Mouse (Mus musculus): ENCODE data around the gene Efna1. TPM values are rescaled to one million over a fixed set of nuclear protein-coding genes. Genes with fewer than 3 reads are reported as not detected.

Gene Efna1
- polyA plus RNA-seq, 2 experiments, result 42.2 to 52.2 TPM

GRCm38 (mm10) chr3:89262417-89262816 lies 18.5 kb downstream of the Efna1 start:
- Histone ChIP-seq H3K4me3 (replicated peaks; ENCODE audit: low read length) (no peak overlapping the region), H3K36me3 (ENCODE audit: control insufficient read depth, insufficient read depth, low read length) (no peaks in the 10 kb centered on the region), H3K27ac (replicated peaks; ENCODE audit: low read depth, low read length) (no peak overlapping the region), H3K4me2 (replicated peaks; ENCODE audit: low read depth, low read length, severe bottlenecking) (no peak overlapping the region), H3K9ac (ENCODE audit: low read depth, low read length, severe bottlenecking) (no peak overlapping the region), H3K27me3 (ENCODE audit: control insufficient read depth, insufficient read depth, low read length) (no peaks in the 10 kb centered on the region), H3K9me3 (ENCODE audit: control insufficient read depth, low read length) (no peaks in the 10 kb centered on the region), H3K4me1 (ENCODE audit: control insufficient read depth, insufficient read depth, low read length) (peaks cover 8% of the 10 kb centered on the region)
- no peak for ATAC-seq (ENCODE audit: low FRiP score, low read depth)
- 68% methylated on average over 10 of the region's 10 CpGs for WGBS
- TF ChIP-seq POLR2A (IDR thresholded peaks at IDR 0.05; ENCODE audit: borderline replicate concordance, extremely low read depth, insufficient read depth, insufficient read length), result no peak
- no peak for DNase-seq (ENCODE audit: low spot score)

- WGBS, result 78% methylated on average over 3 of the region's 3 CpGs
- H3K9me3 ChIP-seq (ENCODE audit: control insufficient read depth, low read length), result no peaks in the 10 kb centered on the region
Measured at GRCm38 (mm10) chr3:89260211-89260610, 20.7 kb downstream of the Efna1 start.

GRCm38 (mm10) chr3:89259076-89259475 lies 21.9 kb downstream of the Efna1 start, which contains the start of gene Dpm3:
TSS of gene Dpm3 (plus strand) at chr3:89259358.
- Histone ChIP-seq H3K36me3 (ENCODE audit: control insufficient read depth, insufficient read depth, low read length) (no peaks in the 10 kb centered on the region), H3K27me3 (ENCODE audit: control insufficient read depth, insufficient read depth, low read length) (no peaks in the 10 kb centered on the region), H3K4me1 (ENCODE audit: control insufficient read depth, insufficient read depth, low read length) (no peaks in the 10 kb centered on the region), H3K9ac (ENCODE audit: low read depth, low read length, severe bottlenecking) (no peak within 1 kb of the TSS), H3K27ac (replicated peaks; ENCODE audit: low read depth, low read length) (no peak within 1 kb of the TSS), H3K4me2 (replicated peaks; ENCODE audit: low read depth, low read length, severe bottlenecking) (no peak within 1 kb of the TSS), H3K9me3 (ENCODE audit: control insufficient read depth, low read length) (no peaks in the 10 kb centered on the region), H3K4me3 (replicated peaks; ENCODE audit: low read length) (no peak within 1 kb of the TSS)
- ATAC-seq (ENCODE audit: low FRiP score, low read depth) (no peak), DNase-seq (ENCODE audit: low spot score) (no peak)
- no peak for TF ChIP-seq POLR2A (IDR thresholded peaks at IDR 0.05; ENCODE audit: borderline replicate concordance, extremely low read depth, insufficient read depth, insufficient read length)
- WGBS, result 47% methylated on average over 7 of the region's 7 CpGs

More at GRCm38 (mm10) chr3:89260211-89260610, 20.7 kb downstream of the Efna1 start:
- Histone ChIP-seq H3K27ac (replicated peaks; ENCODE audit: low read depth, low read length) (no peak overlapping the region), H3K9ac (ENCODE audit: low read depth, low read length, severe bottlenecking) (no peak overlapping the region), H3K4me2 (replicated peaks; ENCODE audit: low read depth, low read length, severe bottlenecking) (no peak overlapping the region), H3K4me1 (ENCODE audit: control insufficient read depth, insufficient read depth, low read length) (no peaks in the 10 kb centered on the region), H3K27me3 (ENCODE audit: control insufficient read depth, insufficient read depth, low read length) (no peaks in the 10 kb centered on the region), H3K4me3 (replicated peaks; ENCODE audit: low read length) (no peak overlapping the region), H3K36me3 (ENCODE audit: control insufficient read depth, insufficient read depth, low read length) (no peaks in the 10 kb centered on the region)
- ATAC-seq (ENCODE audit: low FRiP score, low read depth), result no peak
- no peak for TF ChIP-seq POLR2A (IDR thresholded peaks at IDR 0.05; ENCODE audit: borderline replicate concordance, extremely low read depth, insufficient read depth, insufficient read length)
- no peak for DNase-seq (ENCODE audit: low spot score)

GRCm38 (mm10) chr3:89256177-89256576 lies 24.8 kb downstream of the Efna1 start:
- H3K4me3 ChIP-seq (replicated peaks; ENCODE audit: low read length), result no peak overlapping the region
- H3K27me3 ChIP-seq (ENCODE audit: control insufficient read depth, insufficient read depth, low read length), result no peaks in the 10 kb centered on the region
- WGBS, result 85% methylated on average over 5 of the region's 5 CpGs
- no peak for ATAC-seq (ENCODE audit: low FRiP score, low read depth)
- H3K4me1 ChIP-seq (ENCODE audit: control insufficient read depth, insufficient read depth, low read length), result peaks cover 7% of the 10 kb centered on the region
- H3K4me2 ChIP-seq (replicated peaks; ENCODE audit: low read depth, low read length, severe bottlenecking), result no peak overlapping the region
- no peak for DNase-seq (ENCODE audit: low spot score)
- H3K9ac ChIP-seq (ENCODE audit: low read depth, low read length, severe bottlenecking), result no peak overlapping the region
- no peak overlapping the region for H3K27ac ChIP-seq (replicated peaks; ENCODE audit: low read depth, low read length)
- no peaks in the 10 kb centered on the region for H3K36me3 ChIP-seq (ENCODE audit: control insufficient read depth, insufficient read depth, low read length)
- H3K9me3 ChIP-seq (ENCODE audit: control insufficient read depth, low read length), result no peaks in the 10 kb centered on the region
- TF ChIP-seq POLR2A (IDR thresholded peaks at IDR 0.05; ENCODE audit: borderline replicate concordance, extremely low read depth, insufficient read depth, insufficient read length), result no peak

DNA sequence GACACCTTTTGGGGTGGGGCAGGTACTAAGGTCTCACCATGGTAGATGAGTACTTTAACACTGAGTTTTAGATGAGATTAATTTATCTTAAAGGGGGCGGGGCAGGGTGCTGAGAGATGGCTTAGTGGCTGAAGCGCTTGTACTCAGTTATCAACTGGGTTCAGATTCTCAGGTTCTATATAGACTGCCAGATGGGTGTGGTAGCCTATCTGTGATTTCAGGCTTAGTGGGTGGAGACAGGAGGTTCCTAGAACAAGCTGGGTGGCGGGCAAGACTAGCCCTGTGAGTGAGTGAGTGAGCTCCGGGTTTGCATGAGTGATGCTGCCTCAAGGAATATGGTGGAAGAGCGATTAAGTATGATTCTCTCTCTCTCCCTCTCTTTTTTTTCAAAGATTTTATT lies 25.9 kb downstream of the Efna1 start:
- Histone ChIP-seq H3K27me3 (ENCODE audit: control insufficient read depth, insufficient read depth, low read length) (no peaks in the 10 kb centered on the region), H3K4me2 (replicated peaks; ENCODE audit: low read depth, low read length, severe bottlenecking) (no peak overlapping the region), H3K27ac (replicated peaks; ENCODE audit: low read depth, low read length) (no peak overlapping the region), H3K9ac (ENCODE audit: low read depth, low read length, severe bottlenecking) (no peak overlapping the region), H3K4me3 (replicated peaks; ENCODE audit: low read length) (no peak overlapping the region), H3K4me1 (ENCODE audit: control insufficient read depth, insufficient read depth, low read length) (peaks cover 9% of the 10 kb centered on the region), H3K9me3 (ENCODE audit: control insufficient read depth, low read length) (no peaks in the 10 kb centered on the region), H3K36me3 (ENCODE audit: control insufficient read depth, insufficient read depth, low read length) (no peaks in the 10 kb centered on the region)
- DNase-seq (ENCODE audit: low spot score), result no peak
- ATAC-seq (ENCODE audit: low FRiP score, low read depth), result no peak
- 85% methylated on average over 5 of the region's 5 CpGs for WGBS
- TF ChIP-seq POLR2A (IDR thresholded peaks at IDR 0.05; ENCODE audit: borderline replicate concordance, extremely low read depth, insufficient read depth, insufficient read length), result no peak
